Mouse (Mus musculus): ENCODE data around the gene Tmem253. TPM values are rescaled to one million over a fixed set of nuclear protein-coding genes. Genes with fewer than 3 reads are reported as not detected.
"Not testable (repeated sequence)": the region's sequence is repeated elsewhere in the genome, so short reads cannot be mapped to it uniquely, and the experiment has no call there.

Gene Tmem253
- total RNA-seq, 2 experiments from 2014 or later, result 0.34 to 1.4 TPM

GRCm38 (mm10) chr14:52019590-52020340, 4.3 kb downstream of the Tmem253 start:
- H3K27ac ChIP-seq, result peak overlapping the region; percentile 99
- peak; percentile 98 for DNase-seq (ENCODE audit: low spot score in 2 of 2)
- TF ChIP-seq CTCF (conservative IDR thresholded peaks at IDR 0.05), result peak; percentile 58

GRCm38 (mm10) chr14:52020486-52021137, 5.2 kb downstream of the Tmem253 start, which contains the start of gene Zfp219:
Gene Zfp219, minus strand, starts transcription at chr14:52020733.
- TF ChIP-seq CTCF (conservative IDR thresholded peaks at IDR 0.05), result peak; percentile 77
- Histone ChIP-seq H3K4me3 (peak within 1 kb of the TSS; percentile 90), H3K27ac (peak within 1 kb of the TSS; percentile 99)
- DNase-seq (ENCODE audit: low spot score in 2 of 2), result peak; percentile 54 to 57

More at GRCm38 (mm10) chr14:52019590-52020340, 4.3 kb downstream of the Tmem253 start:
- H3K4me3 ChIP-seq, result peak overlapping the region; percentile 90

GRCm38 (mm10) chr14:52021138-52021529, 5.7 kb downstream of the Tmem253 start:
- Histone ChIP-seq H3K4me3 (peak overlapping the region; percentile 90), H3K27ac (peak overlapping the region; percentile 99)
- no peak for TF ChIP-seq CTCF (conservative IDR thresholded peaks at IDR 0.05)
- DNase-seq (ENCODE audit: low spot score in 2 of 2), result no peak

- DNase-seq (ENCODE audit: low spot score in 2 of 2), result no peak
- H3K4me3 ChIP-seq, result no peak overlapping the region
- TF ChIP-seq CTCF (conservative IDR thresholded peaks at IDR 0.05), result no peak
- H3K27ac ChIP-seq, result no peak overlapping the region
Observed at GRCm38 (mm10) chr14:52021568-52022212, 6.2 kb downstream of the Tmem253 start.

GRCm38 (mm10) chr14:52022244-52022708, 6.8 kb downstream of the Tmem253 start:
- Histone ChIP-seq H3K4me3 (peak overlapping the region; percentile 37; the same call in 1 of the 2 replicates), H3K27ac (peak overlapping the region; percentile 68)
- no peak for TF ChIP-seq CTCF (conservative IDR thresholded peaks at IDR 0.05)
- DNase-seq (ENCODE audit: low spot score in 2 of 2), result no peak

- H3K4me3 ChIP-seq, result peak overlapping the region; percentile 37
- TF ChIP-seq CTCF (conservative IDR thresholded peaks at IDR 0.05), result peak; percentile 87
- H3K27ac ChIP-seq, result peak overlapping the region; percentile 68
- peak; percentile 72 to 83 for DNase-seq (ENCODE audit: low spot score in 2 of 2)
Observed at GRCm38 (mm10) chr14:52022709-52023459, 7.4 kb downstream of the Tmem253 start.

DNA sequence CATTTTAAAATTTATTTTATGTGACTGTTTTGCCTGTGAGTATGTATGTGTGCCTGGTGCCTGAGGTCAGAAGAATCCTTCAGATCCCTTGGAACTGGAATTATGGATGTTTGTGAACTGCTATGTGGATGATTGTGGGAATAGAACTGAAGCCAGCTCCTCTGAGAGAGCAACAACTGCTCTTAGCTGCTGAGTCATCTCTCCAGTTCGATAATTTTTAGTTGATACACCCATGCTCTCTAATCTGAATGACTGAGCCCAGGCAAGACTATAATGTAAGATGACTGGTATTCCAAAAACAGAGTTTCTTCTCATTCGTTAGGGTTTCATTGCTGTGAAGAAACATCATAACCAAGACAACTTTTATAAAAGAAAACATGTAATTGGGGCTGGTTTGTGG, 8.7 kb downstream of the Tmem253 start:
- no peak for TF ChIP-seq CTCF (conservative IDR thresholded peaks at IDR 0.05)
- no peak for DNase-seq (ENCODE audit: low spot score in 2 of 2)
- H3K27ac ChIP-seq, result no peak overlapping the region
- no peak overlapping the region for H3K4me3 ChIP-seq

DNA sequence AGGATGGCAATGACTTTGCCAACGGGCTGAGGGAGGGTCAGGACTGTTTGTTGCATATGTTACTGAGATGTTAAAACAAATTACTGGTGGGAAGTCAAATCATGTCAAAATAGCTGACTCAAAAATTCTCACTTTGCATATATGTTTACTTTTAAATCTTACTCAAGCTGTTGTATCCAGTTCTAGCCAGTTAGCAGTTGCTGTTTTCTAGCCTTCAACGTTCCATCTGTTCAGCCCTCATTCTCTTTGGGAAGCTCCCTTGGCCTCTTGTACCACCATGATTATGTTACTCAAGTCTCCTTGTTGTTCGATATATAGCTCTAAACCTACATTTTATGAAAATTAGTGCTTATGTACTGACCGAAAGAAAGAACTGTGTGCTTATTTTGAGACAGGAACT, 10.9 kb downstream of the Tmem253 start:
- DNase-seq (ENCODE audit: low spot score in 2 of 2), result no peak
- Histone ChIP-seq H3K4me3 (no peak overlapping the region), H3K27ac (no peak overlapping the region)
- no peak for TF ChIP-seq CTCF (conservative IDR thresholded peaks at IDR 0.05)

DNA sequence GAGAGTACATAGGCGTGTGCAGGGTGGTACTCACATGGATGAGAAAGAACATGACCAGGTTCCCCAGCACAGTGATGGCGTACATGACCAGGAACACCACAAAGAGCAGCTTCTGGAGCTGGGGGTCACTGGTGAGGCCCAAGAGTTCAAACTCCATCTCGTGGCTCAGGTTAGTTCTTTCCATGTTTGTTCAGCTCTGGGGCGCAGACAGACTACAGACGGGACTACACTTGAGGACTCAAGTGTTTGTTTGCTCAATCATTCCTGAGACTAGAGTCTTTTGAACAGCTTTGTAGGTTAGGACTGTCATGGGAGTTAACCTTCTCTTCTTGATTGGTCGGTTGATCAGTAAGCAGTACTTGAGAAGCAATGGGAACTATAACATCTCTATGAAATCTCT, 20.5 kb downstream of the Tmem253 start:
- TF ChIP-seq CTCF (conservative IDR thresholded peaks at IDR 0.05), result no peak

GRCm38 (mm10) chr14:52039332-52039731, 23.9 kb downstream of the Tmem253 start:
- H3K4me3 ChIP-seq, result no peak overlapping the region
- TF ChIP-seq CTCF (conservative IDR thresholded peaks at IDR 0.05), result no peak
- no peak overlapping the region for H3K27ac ChIP-seq
- no peak for DNase-seq (ENCODE audit: low spot score in 2 of 2)

More for the DNA sequence above, 20.5 kb downstream of the Tmem253 start:
- Histone ChIP-seq H3K27ac (no peak overlapping the region), H3K4me3 (no peak overlapping the region)
- no peak for DNase-seq (ENCODE audit: low spot score in 2 of 2)

DNA sequence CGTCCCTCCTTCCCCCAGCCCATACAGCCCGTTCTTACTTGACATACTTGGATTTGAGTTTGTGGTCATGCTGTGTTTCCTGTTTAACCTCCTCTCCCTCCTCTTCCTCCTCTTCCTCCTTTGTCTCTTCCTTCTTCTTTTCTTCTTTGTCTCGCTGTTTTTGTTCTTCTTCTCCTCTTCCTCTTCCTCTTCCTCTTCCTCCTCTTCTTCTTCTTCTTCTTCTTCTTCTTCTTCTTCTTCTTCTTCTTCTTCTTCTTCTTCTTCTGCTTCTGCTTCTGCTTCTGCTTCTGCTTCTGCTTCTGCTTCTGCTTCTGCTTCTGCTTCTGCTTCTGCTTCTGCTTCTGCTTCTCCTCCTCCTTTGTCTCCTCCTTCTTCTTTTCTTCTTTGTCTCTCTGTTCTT, 26.9 kb downstream of the Tmem253 start, which contains the start of gene Olfr221:
Gene Olfr221 (minus strand): TSS at position 101 of the 400 bp plus-strand sequence.
- DNase-seq (ENCODE audit: low spot score in 2 of 2); H3K4me3 ChIP-seq; H3K27ac ChIP-seq: not testable (repeated sequence)

GRCm38 (mm10) chr14:52043446-52043845, 28.0 kb downstream of the Tmem253 start:
- Histone ChIP-seq H3K27ac (no peak overlapping the region), H3K4me3 (no peak overlapping the region)
- no peak for TF ChIP-seq CTCF (conservative IDR thresholded peaks at IDR 0.05)
- DNase-seq (ENCODE audit: low spot score in 2 of 2), result no peak
